Mouse (Mus musculus) monocyte, adult 2 months (primary cell): ENCODE data around the gene Dpt.
"Not testable (repeated sequence)": the region's sequence is repeated elsewhere in the genome, so short reads cannot be mapped to it uniquely, and the experiment has no call there.

Experiments
- DNase-seq, 2 experiments: peaks; one replicate each; pipeline ENCODE4 v3.0.0; 2022; ENCODE audit warnings: low spot score in 2 of 2, low read depth in 1 of 2

Gene Dpt

GRCm38 (mm10) chr1:164815330-164815729 is 18.9 kb downstream of the Dpt start:
- DNase-seq: no peak

DNA sequence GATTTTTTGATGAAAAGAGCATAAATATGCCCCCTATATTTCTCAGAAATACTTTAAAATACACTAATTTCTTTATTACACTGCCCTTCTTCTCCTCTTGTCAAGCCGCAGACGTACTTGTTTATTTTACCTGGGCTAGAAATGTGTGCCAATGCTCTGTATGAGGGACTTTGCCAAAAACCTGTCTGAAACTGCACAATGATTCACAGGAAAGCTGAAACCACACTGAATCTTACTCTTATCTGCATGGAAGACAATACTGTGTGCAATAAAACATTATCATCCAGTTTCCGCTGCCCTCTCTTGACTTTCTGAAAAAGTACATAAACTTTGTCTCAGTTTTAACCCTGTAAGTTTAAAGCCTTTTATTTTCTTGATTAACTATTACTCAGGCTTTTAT is 20.9 kb downstream of the Dpt start:
- no peak for DNase-seq

- no peak for DNase-seq
These were observed 24.9 kb downstream of the Dpt start for GRCm38 (mm10) chr1:164821307-164821706.

DNA sequence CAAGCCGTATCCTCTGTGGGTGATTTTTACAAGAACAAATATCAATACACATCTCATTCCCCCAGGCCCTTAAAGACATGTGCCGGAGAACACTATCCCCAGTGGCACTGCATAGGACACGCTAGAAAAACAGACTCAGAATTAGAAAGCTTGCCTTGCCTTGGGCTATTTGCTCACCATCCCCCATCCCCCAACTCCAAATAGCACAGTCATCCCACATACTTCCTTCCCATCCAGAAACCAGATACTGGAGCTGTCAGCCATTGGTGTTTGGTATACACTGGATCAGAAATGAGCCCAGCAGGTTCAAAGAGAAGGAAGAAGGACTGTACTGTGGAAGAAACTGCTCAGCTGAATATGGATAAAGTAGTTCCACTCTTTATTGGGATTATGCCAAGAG is 25.4 kb downstream of the Dpt start:
- DNase-seq: no peak

- no peak for DNase-seq
These were observed 25.8 kb downstream of the Dpt start for GRCm38 (mm10) chr1:164822268-164822667.

- no peak for DNase-seq
These were observed 28.5 kb downstream of the Dpt start for GRCm38 (mm10) chr1:164824896-164825295.

DNA sequence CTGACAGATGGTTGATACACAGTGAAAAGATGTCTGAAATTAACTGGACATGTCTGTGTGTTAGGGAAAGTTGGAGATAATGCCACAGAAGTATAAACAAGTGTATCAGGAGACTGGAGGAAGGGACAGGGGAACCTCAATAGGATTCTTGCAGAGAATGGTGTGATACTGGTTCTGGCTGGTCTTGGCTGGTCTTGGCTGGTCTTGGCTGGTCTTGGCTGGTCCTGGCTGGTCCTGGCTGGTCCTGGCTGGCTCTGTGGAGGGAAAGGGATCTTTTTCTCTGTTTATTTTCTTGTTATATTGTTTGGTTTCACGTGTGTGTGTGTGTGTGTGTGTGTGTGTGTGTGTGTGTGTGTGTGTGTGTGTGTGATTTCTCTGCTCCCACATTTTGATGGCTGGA is 33.4 kb downstream of the Dpt start:
- DNase-seq: no peak

GRCm38 (mm10) chr1:164832459-164832858 is 36.0 kb downstream of the Dpt start:
- no peak for DNase-seq

DNA sequence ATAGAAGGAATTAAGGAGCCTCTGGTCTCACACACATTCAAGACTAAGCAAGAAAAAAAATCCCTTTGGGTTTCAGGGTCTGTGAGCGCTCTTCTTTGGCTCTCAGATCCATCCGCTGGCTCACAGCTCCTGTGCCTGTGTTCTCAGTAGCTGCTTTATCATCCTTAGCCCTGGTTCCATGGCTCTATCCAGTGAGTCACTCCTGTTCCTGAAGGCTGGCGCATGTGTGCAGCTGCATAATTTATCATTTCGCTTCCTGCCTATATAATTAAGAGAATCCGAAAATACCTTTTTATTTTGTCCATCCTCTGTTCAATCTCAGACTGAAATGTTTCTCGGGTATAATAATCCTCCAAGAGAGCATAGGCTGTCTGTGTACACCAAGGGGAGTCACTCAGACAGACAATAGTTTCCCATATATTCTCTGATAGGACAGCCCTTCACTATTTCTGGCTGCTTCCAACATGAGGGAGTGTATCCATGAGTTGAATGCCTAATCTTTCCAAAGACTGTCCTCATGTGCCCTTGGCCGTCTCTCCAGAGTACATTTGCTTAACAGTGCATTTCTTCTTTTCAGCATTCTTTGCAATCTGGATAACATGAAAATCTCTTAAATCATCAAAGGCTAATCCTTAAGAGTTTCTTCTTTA is 52.3 kb downstream of the Dpt start:
- DNase-seq: no peak

DNA sequence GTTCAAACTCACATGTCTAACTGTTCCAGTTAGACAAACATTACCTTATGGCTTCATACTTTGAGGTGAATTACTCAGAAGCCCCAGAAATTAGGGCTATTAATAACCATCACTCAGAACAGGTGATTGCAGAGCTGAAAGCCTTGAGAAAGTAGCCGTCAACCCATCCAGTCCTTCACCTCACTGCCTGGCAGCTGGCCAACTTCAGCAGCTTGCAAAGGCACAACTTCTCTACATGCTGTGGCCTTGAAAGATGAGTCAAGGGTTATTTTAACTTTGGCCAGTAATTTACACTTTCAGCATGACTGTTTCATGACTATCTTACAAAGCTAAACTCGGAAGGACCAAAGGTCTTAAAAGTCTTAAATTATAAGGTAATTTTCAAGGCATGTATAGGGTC is 59.3 kb downstream of the Dpt start:
- not testable (repeated sequence) for DNase-seq

- no peak for DNase-seq
These were observed 63.5 kb downstream of the Dpt start for GRCm38 (mm10) chr1:164859952-164860351.

DNA sequence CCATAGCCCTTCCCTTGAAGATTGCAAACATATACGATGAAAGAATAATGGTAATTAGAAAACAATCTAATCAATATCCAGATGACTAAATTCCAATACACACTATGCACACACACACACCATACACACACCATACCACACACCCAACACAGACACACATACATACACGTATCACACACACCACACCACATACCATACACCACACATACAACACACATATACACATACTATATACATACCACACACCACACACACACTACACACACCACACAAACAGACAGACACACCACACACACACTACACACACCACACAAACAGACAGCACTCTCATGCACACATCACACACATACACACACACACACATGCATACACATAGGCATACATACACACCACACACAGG is 64.3 kb downstream of the Dpt start:
- DNase-seq: no peak

DNA sequence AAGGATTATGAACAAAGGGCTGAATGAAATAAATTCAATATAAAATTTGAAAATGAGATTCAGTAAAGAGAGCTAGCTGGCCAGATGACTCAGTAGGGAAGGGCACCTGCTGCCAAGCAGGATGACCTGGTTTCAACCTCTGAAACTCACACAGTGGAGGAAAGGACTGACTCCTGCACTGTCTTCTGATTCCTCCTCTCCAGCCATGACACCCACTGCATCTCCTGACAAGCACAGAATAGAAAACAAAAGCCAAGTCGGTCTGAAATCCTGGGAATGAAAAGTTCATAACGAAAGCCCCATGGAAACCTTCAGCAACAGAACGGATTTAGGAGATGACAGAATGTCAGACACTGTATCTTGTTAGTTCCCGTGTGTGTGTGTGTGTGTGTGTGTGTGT is 65.1 kb downstream of the Dpt start:
- no peak for DNase-seq

- DNase-seq: no peak
These were observed 66.8 kb downstream of the Dpt start for GRCm38 (mm10) chr1:164862946-164863883.

- no peak for DNase-seq
These were observed 68.2 kb downstream of the Dpt start for GRCm38 (mm10) chr1:164864666-164865065.

DNA sequence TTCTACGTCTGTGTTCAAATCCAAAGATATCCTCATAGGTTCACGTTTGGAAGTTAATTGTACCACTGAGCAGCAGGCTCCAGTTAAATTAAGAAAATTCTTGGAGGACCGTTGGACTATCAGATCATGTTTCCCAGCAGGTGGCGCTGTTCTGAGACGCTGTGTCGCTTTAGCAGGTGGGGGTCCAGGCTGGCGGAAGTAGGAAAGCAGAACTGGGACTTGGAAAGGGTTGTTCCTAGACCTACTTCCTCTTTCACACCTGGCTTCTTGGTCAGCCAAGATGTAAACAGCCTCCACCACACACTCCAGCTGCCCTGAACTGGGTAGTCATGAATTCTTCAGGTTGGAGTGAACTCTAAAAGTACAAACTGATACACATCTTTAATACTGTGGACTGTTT is 74.2 kb downstream of the Dpt start:
- DNase-seq: peak; percentile 8 to 17
